Mouse (Mus musculus): ENCODE measurements around the gene Sh3d19. TPM values are rescaled to one million over a fixed set of nuclear protein-coding genes. Genes with fewer than 3 reads are reported as not detected.

The Sh3d19 gene
- total and polyA plus RNA-seq, 3 experiments = 0.16 to 0.76 (median 0.33) TPM

- peak; percentile 96 for DNase-seq (ENCODE audit: extremely low read depth)
- H3K9me3 ChIP-seq (replicated peaks; ENCODE audit: low read length) = peaks cover 4% of the 10 kb centered on the region
- H3K79me2 ChIP-seq (replicated peaks; ENCODE audit: control insufficient read depth, extremely low read depth, insufficient read depth, poor library complexity, severe bottlenecking) = peaks cover 40% of the 10 kb centered on the region
- peaks cover 4 to 40% of the 10 kb centered on the region in 2 experiments; a peak in 3 of 4 replicates for H3K4me1 ChIP-seq (ENCODE audit: control insufficient read depth in 1 of 2, insufficient read depth in 2 of 2)
- in situ Hi-C loops (cut with MboI; ENCODE audit: low pct_ligation_motif_present, low pct_unique_long_range_greater_than_20kb, low sequenced_read_pairs) (no loop called here), dilution Hi-C loops (cut with MboI; ENCODE audit: extremely low pct_ligation_motif_present, extremely low pct_unique_long_range_greater_than_20kb, low sequenced_read_pairs) (no loop called here)
- H3K27ac ChIP-seq (ENCODE audit: insufficient read depth, low read depth) = peak within 1 kb of the TSS; percentile 63
- no peaks in the 10 kb centered on the region for H3K27me3 ChIP-seq (replicated peaks)
- H3K4me2 ChIP-seq (ENCODE audit: insufficient read depth, low read depth, poor library complexity, severe bottlenecking) = peak within 1 kb of the TSS; percentile 88
- H3K4me3 ChIP-seq (replicated peaks in 1 of 3; ENCODE audit: low read depth in 2 of 3, low read length in 2 of 3, poor library complexity in 1 of 3) = peak within 1 kb of the TSS; percentile 96 to 98 (median 98)
- TF ChIP-seq MAFK (IDR thresholded peaks at IDR 0.05; ENCODE audit: insufficient replicate concordance, low read length) (0 out of 2 replicates have a peak, but pooled peaks have one; percentile 51), USF1 (IDR thresholded peaks at IDR 0.05; ENCODE audit: low read depth, low read length) (no peak; the same call in 1 of the 2 replicates), MAX (IDR thresholded peaks at IDR 0.05; ENCODE audit: low read length) (peak; percentile 84), NELFE (IDR thresholded peaks at IDR 0.05; ENCODE audit: low read depth, low read length) (peak; percentile 94), RAD21 (IDR thresholded peaks at IDR 0.05; ENCODE audit: low read depth, low read length) (peak; percentile 36), JUN (IDR thresholded peaks at IDR 0.05; ENCODE audit: insufficient read depth, low read depth, low read length) (peak; percentile 43; the same call in 1 of the 2 replicates), ZC3H11A (IDR thresholded peaks at IDR 0.05; ENCODE audit: low read depth, low read length) (no peak), CHD2 (IDR thresholded peaks at IDR 0.05; ENCODE audit: low read length) (peak; percentile 100), POLR2A (IDR thresholded peaks at IDR 0.05; ENCODE audit: low read depth, low read length) (peak; percentile 98), MAZ (IDR thresholded peaks at IDR 0.05; ENCODE audit: low read depth, low read length) (0 out of 2 replicates have a peak, but pooled peaks have one; percentile 76), UBTF (IDR thresholded peaks at IDR 0.05; ENCODE audit: low read depth, low read length) (no peak), USF2 (conservative IDR thresholded peaks at IDR 0.05; ENCODE audit: low read depth, low read length) (no peak), TBP (conservative IDR thresholded peaks at IDR 0.05; ENCODE audit: low read depth, low read length) (peak; percentile 95), ZNF384 (IDR thresholded peaks at IDR 0.05; ENCODE audit: low read depth, low read length) (peak; percentile 34), EP300 (IDR thresholded peaks at IDR 0.05; ENCODE audit: low read length) (peak; percentile 84), NRF1 (IDR thresholded peaks at IDR 0.05; ENCODE audit: low read depth, low read length) (peak; percentile 22; the same call in 1 of the 2 replicates), ETS1 (conservative IDR thresholded peaks at IDR 0.05; ENCODE audit: low read depth, low read length) (peak; percentile 79), SIN3A (IDR thresholded peaks at IDR 0.05; ENCODE audit: low read length) (peak; percentile 94), HCFC1 (IDR thresholded peaks at IDR 0.05; ENCODE audit: low read depth, low read length) (peak; percentile 90), E2F4 (IDR thresholded peaks at IDR 0.05; ENCODE audit: insufficient replicate concordance, low read depth, low read length) (peak; percentile 92; the same call in 1 of the 2 replicates), ZKSCAN1 (IDR thresholded peaks at IDR 0.05; ENCODE audit: borderline replicate concordance, low read depth, low read length) (no peak), KAT2A (IDR thresholded peaks at IDR 0.05; ENCODE audit: insufficient replicate concordance, low read length) (peak; percentile 96; the same call in 1 of the 2 replicates), ELF1 (IDR thresholded peaks at IDR 0.05; ENCODE audit: low read depth, low read length) (peak; percentile 99), MYC (IDR thresholded peaks at IDR 0.05; ENCODE audit: low read depth, low read length) (peak; percentile 92; the same call in 1 of the 2 replicates), TCF12 (IDR thresholded peaks at IDR 0.05; ENCODE audit: low read depth, low read length) (peak; percentile 97), PAX5 (IDR thresholded peaks at IDR 0.05; ENCODE audit: low read length) (no peak), IRF4 (IDR thresholded peaks at IDR 0.05; ENCODE audit: low read depth, low read length) (peak; percentile 89), JUND (conservative IDR thresholded peaks at IDR 0.05; ENCODE audit: low read depth, low read length) (no peak), ZMIZ1 (IDR thresholded peaks at IDR 0.05; ENCODE audit: low read depth, low read length) (peak; percentile 72), GABPA (IDR thresholded peaks at IDR 0.05; ENCODE audit: insufficient replicate concordance, low read depth, low read length) (peak; percentile 83), SMC3 (IDR thresholded peaks at IDR 0.05; ENCODE audit: low read depth, low read length) (peak; percentile 59), CTCF (conservative IDR thresholded peaks at IDR 0.05 in 1 of 2, IDR thresholded peaks at IDR 0.05 in 1 of 2; ENCODE audit: low read depth in 2 of 2, low read length in 2 of 2) (peak in 1 of 2 experiments; percentile 94; a peak in 2 of 4 replicates), BHLHE40 (IDR thresholded peaks at IDR 0.05; ENCODE audit: low read depth, low read length) (no peak), POLR2AphosphoS2 (IDR thresholded peaks at IDR 0.05; ENCODE audit: low read depth, low read length) (peak; percentile 94; the same call in 1 of the 2 replicates), MXI1 (IDR thresholded peaks at IDR 0.05; ENCODE audit: low read depth, low read length) (peak; percentile 84), CHD1 (IDR thresholded peaks at IDR 0.05; ENCODE audit: low read depth, low read length) (0 out of 2 replicates have a peak, but pooled peaks have one; percentile 69), RCOR1 (conservative IDR thresholded peaks at IDR 0.05; ENCODE audit: low read depth, low read length) (peak; percentile 87; the same call in 1 of the 2 replicates), MEF2A (IDR thresholded peaks at IDR 0.05; ENCODE audit: borderline replicate concordance, low read depth, low read length) (peak; percentile 96)
- H3K9ac ChIP-seq (ENCODE audit: insufficient read depth, low read depth) = peak within 1 kb of the TSS; percentile 98
- H3K36me3 ChIP-seq (replicated peaks in 1 of 2; ENCODE audit: control insufficient read depth in 1 of 2, insufficient read depth in 1 of 2, low read length in 1 of 2) = peaks cover 36 to 54% of the 10 kb centered on the region in 2 experiments
These were observed 171.5 kb downstream of the Sh3d19 start, which contains the start of gene Rps3a1 for GRCm38 (mm10) chr3:86142263-86142933. Rps3a1 (minus strand) TSS chr3:86142702.
